Mouse (Mus musculus): ENCODE data around the gene Olfr26. TPM values are rescaled to one million over a fixed set of nuclear protein-coding genes. Genes with fewer than 3 reads are reported as not detected.
"Not testable (repeated sequence)": the region's sequence is repeated elsewhere in the genome, so short reads cannot be mapped to it uniquely, and the experiment has no call there.

The Olfr26 gene
- total RNA-seq (2021): not detected

GRCm38 (mm10) chr9:38854760-38855159 lies at the start of gene Olfr26:
Gene Olfr26, plus strand, starts transcription at chr9:38855060.
- intact Hi-C loops (cut with DNase I): no loop called here

DNA sequence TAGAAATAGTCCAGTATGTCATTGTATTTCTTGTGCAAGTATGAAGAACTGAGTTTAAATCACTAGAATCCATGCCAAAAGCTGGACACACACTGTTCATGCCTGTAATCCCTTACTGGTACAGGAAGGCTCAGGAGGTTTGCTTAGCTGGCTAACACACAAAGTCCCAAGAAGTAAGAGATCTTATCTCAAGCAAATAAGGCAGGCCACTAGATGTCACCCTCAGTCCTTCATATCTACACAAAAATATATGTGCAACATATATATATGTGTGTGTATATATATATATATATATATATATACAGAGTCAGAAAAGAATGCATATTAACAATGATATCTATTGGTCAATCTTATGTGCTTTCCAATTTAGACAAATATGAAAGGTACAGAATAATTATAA lies 49.2 kb upstream of the Olfr26 start:
- intact Hi-C loops (cut with DNase I): no loop called here
- no peak for DNase-seq

More at GRCm38 (mm10) chr9:38854760-38855159, at the start of gene Olfr26:
- no peak for DNase-seq

GRCm38 (mm10) chr9:38814314-38814713 lies 40.5 kb upstream of the Olfr26 start, which contains the start of gene Olfr922:
Gene Olfr922, plus strand, starts transcription at chr9:38814614.
- DNase-seq: no peak
- intact Hi-C loops (cut with DNase I): no loop called here

DNA sequence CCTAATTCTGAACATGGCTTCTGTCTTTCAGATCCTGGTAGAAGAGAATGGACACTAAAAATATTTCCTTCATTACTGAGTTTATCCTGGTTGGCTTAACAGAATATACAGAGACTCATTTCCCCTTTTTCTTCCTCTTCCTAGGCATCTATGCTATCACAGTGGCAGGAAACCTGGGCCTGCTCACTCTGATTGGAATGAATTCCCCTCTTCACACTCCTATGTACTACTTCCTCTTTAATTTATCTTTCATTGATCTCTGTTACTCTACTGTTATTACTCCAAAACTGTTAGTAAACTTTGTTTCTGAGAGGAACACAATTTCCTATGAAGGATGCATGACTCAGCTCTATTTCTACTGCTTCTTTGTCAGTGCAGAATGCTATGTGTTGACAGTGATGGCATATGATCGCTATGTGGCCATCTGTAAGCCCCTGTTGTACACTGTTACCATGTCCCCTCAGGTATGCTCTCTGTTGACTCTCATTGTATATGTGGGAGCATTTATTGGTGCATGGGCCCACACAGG lies 39.3 kb upstream of the Olfr26 start:
- DNase-seq: no peak
- intact Hi-C loops (cut with DNase I): no loop called here

- intact Hi-C loops (cut with DNase I): no loop called here
These were observed 28.6 kb upstream of the Olfr26 start, which contains the start of gene Olfr923 for GRCm38 (mm10) chr9:38826245-38826644. Gene Olfr923, plus strand, starts transcription at chr9:38826545.

GRCm38 (mm10) chr9:38833027-38833426 lies 21.8 kb upstream of the Olfr26 start:
- intact Hi-C loops (cut with DNase I): no loop called here
- no peak for DNase-seq

More at GRCm38 (mm10) chr9:38826245-38826644, 28.6 kb upstream of the Olfr26 start, which contains the start of gene Olfr923:
- no peak for DNase-seq

DNA sequence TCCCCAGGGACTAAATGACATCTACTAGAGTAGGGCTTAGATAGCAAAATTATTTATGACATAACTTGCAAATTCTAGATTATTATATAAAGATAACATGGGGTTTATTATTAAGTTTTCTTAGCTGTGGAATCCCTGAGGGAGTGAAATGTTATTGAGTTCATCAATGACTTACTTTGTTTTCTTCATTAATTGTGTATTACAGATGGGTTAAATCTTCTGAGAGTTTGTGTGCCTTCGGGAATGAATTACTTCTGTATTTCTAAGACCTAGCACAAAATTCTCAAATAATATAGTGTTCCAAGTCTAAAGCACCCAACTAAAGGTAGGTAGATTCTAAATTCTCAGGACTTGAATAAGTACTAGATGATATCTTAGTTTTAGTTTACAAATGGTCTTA lies 10.7 kb upstream of the Olfr26 start, which contains the start of gene Olfr924:
TSS of gene Olfr924 (plus strand) at position 301 of the 400 bp plus-strand sequence.
- intact Hi-C loops (cut with DNase I): no loop called here
- no peak for DNase-seq

- intact Hi-C loops (cut with DNase I); DNase-seq: not testable (repeated sequence)
These were observed 20.0 kb downstream of the Olfr26 start for GRCm38 (mm10) chr9:38874880-38875279.

- no peak for DNase-seq
- intact Hi-C loops (cut with DNase I): no loop called here
These were observed 22.0 kb downstream of the Olfr26 start, which contains the start of gene Olfr926 for GRCm38 (mm10) chr9:38876826-38877225. Gene Olfr926, plus strand, starts transcription at chr9:38877126.

Other genes with a start within 250 kb of the Olfr26 start
- not detected for gene Olfr914, start 250.0 kb upstream of the Olfr26 start, total RNA-seq (2021)
- gene Olfr916, start 195.2 kb upstream of the Olfr26 start, total RNA-seq (2021): not detected
- gene Olfr917, start 189.2 kb upstream of the Olfr26 start, total RNA-seq (2021): not detected
- not detected for gene Olfr918, start 180.5 kb upstream of the Olfr26 start, total RNA-seq (2021)
- gene Olfr919, start 151.4 kb upstream of the Olfr26 start, total RNA-seq (2021): not detected
- 10 to 100 TPM; 28.7 to 36.1 TPM for gene Vwa5a, start 136.8 kb upstream of the Olfr26 start, total RNA-seq (2021)
- gene Olfr920, start 102.8 kb upstream of the Olfr26 start, total RNA-seq (2021): under 1 TPM; 0.06 to 0.08 TPM
- not detected for gene Olfr921, start 82.0 kb upstream of the Olfr26 start, total RNA-seq (2021)
- gene Olfr922, start 40.4 kb upstream of the Olfr26 start, total RNA-seq (2021): not detected
- not detected for gene Olfr923, start 28.5 kb upstream of the Olfr26 start, total RNA-seq (2021)
- not detected for gene Olfr924, start 10.6 kb upstream of the Olfr26 start, total RNA-seq (2021)
- gene Olfr926, start 22.1 kb downstream of the Olfr26 start, total RNA-seq (2021): not detected
- gene Olfr930, start 74.7 kb downstream of the Olfr26 start, total RNA-seq (2021): not detected
- gene Olfr933, start 117.3 kb downstream of the Olfr26 start, total RNA-seq (2021): not detected
- not detected for gene Olfr934, start 133.3 kb downstream of the Olfr26 start, total RNA-seq (2021)
- gene Olfr935, start 144.6 kb downstream of the Olfr26 start, total RNA-seq (2021): not detected
- not detected for gene Olfr146, start 168.3 kb downstream of the Olfr26 start, total RNA-seq (2021)
- gene Olfr937, start 209.9 kb downstream of the Olfr26 start, total RNA-seq (2021): not detected
- not detected for gene Olfr938, start 223.8 kb downstream of the Olfr26 start, total RNA-seq (2021)